In the genomic region with DNA sequence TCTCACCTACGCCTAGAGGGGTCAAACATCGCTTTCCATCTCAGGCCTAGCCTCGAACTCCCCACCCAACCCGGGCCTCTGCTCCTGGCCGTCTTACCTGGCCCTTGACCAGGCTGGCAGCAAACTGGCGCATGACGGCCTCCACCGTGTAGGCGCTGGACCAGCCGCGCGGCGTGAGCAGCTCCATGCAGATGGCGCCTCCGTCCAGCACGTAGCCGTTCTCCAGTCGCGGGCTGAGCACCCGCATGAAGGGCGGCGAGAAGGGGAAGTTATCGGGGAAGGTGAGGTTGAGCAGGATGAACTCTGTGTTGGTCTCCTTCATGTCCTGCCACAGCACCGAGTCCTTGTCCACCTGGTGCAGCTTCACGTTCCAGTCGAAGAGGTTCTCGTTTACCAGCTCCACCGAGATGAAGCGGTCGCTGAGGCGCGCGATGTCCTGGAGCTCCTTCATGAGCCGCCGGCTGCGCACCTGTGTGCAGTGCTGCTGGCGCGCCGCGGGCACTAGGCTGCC, we compare ENCODE assay signal across 8 mouse cellular contexts. TPM values are rescaled to one million over a fixed set of nuclear protein-coding genes. Genes with fewer than 3 reads are reported as not detected.
A peak's percentile ranks its signal among the peaks of the same experiment; 100 is the strongest.
DNase-seq lines count a peak whose midpoint lies in the region; ATAC-seq lines count a peak whose summit lies in the region.

No protein-coding gene starts in this region.

- under 1% methylated on average over 32 of the region's 40 CpGs for WGBS in forebrain, embryonic 16.5 days
- WGBS in liver, embryonic 13.5 days (ENCODE audit: insufficient replicate concordance), result 3% methylated on average over 40 of the region's 40 CpGs

- peak; percentile 60 for DNase-seq in right cerebral cortex, adult 18-20 months
- DNase-seq in right cerebral cortex, postnatal 36 days (ENCODE audit: low spot score in 2 of 2), result no peak
- peak; percentile 79 to 82 for DNase-seq in cerebellum, adult 18-20 months
- peak; percentile 7 for DNase-seq in kidney, adult 11 months
- no peak for DNase-seq in liver, embryonic 13.5 days
- DNase-seq in retina, postnatal 1 day, result peak; percentile 60

- H3K27ac ChIP-seq in forebrain, embryonic 16.5 days (ENCODE audit: low read length), result peak overlapping the region; percentile 94
- no peak overlapping the region for H3K27ac ChIP-seq in liver, embryonic 13.5 days

- ATAC-seq in forebrain, embryonic 16.5 days, result no peak
- ATAC-seq in liver, embryonic 13.5 days (ENCODE audit: low read depth), result no peak
- no peak for ATAC-seq in monocyte, adult 5-6 weeks (replicated peaks; ENCODE audit: insufficient number of reproducible peaks, low FRiP score, low TSS enrichment, poor library complexity, severe bottlenecking)

- no peaks in the 10 kb centered on the region for H3K27me3 ChIP-seq in forebrain, embryonic 16.5 days (replicated peaks; ENCODE audit: control insufficient read depth, insufficient read depth, low read length)
- peaks cover 66% of the 10 kb centered on the region for H3K27me3 ChIP-seq in liver, embryonic 13.5 days

- no peaks in the 10 kb centered on the region for H3K9me3 ChIP-seq in forebrain, embryonic 16.5 days (ENCODE audit: control insufficient read depth, low read length)
- H3K9me3 ChIP-seq in liver, embryonic 13.5 days (replicated peaks), result no peaks in the 10 kb centered on the region

- H3K4me3 ChIP-seq in forebrain, embryonic 16.5 days (replicated peaks; ENCODE audit: low read length), result peak overlapping the region; percentile 78
- peak overlapping the region; percentile 58 for H3K4me3 ChIP-seq in liver, embryonic 13.5 days (replicated peaks)

- peak overlapping the region; percentile 69 for H3K4me2 ChIP-seq in forebrain, embryonic 16.5 days (ENCODE audit: low read length)
- H3K4me2 ChIP-seq in liver, embryonic 13.5 days, result peak overlapping the region; percentile 69

- peak overlapping the region; percentile 96 for H3K9ac ChIP-seq in forebrain, embryonic 16.5 days (replicated peaks; ENCODE audit: low read depth, low read length)
- H3K9ac ChIP-seq in liver, embryonic 13.5 days, result no peak overlapping the region

- H3K36me3 ChIP-seq in forebrain, embryonic 16.5 days (ENCODE audit: control insufficient read depth, insufficient read depth), result peaks cover under 1% of the 10 kb centered on the region; the same call in 1 of the 2 replicates
- no peaks in the 10 kb centered on the region for H3K36me3 ChIP-seq in liver, embryonic 13.5 days

- H3K4me1 ChIP-seq in forebrain, embryonic 16.5 days (replicated peaks; ENCODE audit: control insufficient read depth, insufficient read depth, low read length), result peaks cover 47% of the 10 kb centered on the region
- H3K4me1 ChIP-seq in liver, embryonic 13.5 days (replicated peaks), result peaks cover 4% of the 10 kb centered on the region

RNA-seq across cellular contexts. Expression of gene Ube2ql1, which starts 1.2 kb away (rescaled TPM):
- polyA plus RNA-seq in forebrain, embryonic 16.5 days (2015; fragmentation: Nextera tagmentation; extraction: Ambion mirVana), result 26.4 and 32.4 TPM in 2 replicates
- polyA plus RNA-seq in liver, embryonic 13.5 days (2015; fragmentation: Nextera tagmentation; extraction: Ambion mirVana), result 0.05 and 0.13 TPM in 2 replicates
- not detected in 3 replicates for total RNA-seq in monocyte, adult 5-6 weeks (2017)

Comparison
In these comparisons a context has a peak if more than half of its experiments do, and no peak if none do; other contexts are left out.
1. DNase-seq: peak in right cerebral cortex, adult 18-20 months (single experiment), cerebellum, adult 18-20 months (2 of 2), kidney, adult 11 months (single experiment) and retina, postnatal 1 day (single experiment); none in right cerebral cortex, postnatal 36 days (0 of 2) and liver, embryonic 13.5 days (single experiment).
2. RNA of gene Ube2ql1, which starts 1.2 kb away (polyA plus RNA-seq): 26.4 to 32.4 TPM in forebrain, embryonic 16.5 days; 0.05 to 0.13 TPM in liver, embryonic 13.5 days; every median in the first group is over 10 times any median in the second.